Mouse (Mus musculus): ENCODE measurements at regions not wholly inside any gene's neighbourhood (a gene's known extent, or its start where the extent isn't known, plus 50 kb on each side); places are given as distances from the start of the nearest gene placed in this dataset.

DNA sequence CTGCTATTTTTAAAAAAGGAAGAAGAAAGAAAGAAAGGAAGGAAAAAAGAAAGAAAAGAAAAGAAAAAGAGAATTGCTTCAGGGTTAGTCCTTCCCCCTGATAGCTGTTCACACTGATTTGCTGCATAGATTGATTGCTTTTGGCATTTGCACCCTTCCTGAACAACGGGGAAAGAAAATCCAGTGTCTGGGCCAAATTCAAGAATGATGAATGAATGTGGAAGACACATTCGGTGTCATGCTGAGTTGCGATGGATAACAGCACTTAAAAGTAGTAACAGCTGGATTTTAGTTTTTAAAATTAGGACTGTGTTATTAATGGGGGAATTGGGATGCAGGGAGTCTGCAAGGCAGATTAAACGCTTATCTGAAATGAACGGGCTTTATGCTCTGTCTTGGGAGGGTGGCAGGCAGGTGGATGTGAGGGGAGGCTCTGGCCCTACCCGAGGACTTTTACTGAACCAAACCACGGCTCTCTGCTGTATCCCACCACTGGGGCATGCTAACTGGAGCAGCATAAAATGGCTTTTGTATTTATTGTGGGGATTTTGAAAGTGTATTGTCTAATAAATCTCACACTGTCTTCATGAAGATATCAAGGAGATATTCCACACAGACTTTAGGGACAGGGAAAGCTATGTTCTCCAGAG lies 114.4 kb downstream of the Lca5 start:
- 31% methylated on average over 7 of the region's 7 CpGs for WGBS
- peak; percentile 31; the same call in 1 of the 2 replicates for ATAC-seq (ENCODE audit: low FRiP score, low TSS enrichment)

DNA sequence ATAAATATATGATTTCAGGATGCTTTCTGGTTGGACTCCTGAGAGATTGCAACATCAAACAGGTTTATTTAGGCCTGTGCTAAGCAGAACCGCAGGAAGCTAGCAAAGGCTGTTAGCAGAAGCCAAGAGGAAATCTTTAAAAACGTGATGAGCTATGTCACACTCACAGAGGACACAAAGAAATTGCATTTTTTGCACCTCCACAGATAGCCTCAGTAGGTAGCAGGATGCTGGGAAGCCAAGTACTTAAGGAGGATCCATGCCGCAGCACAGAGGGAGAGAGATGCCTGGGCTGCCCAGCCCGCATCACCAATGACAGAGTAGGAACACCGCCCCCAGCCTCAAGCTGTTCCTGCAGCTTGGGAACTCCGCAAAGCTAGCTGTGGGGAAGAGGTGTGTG lies 115.0 kb downstream of the Lca5 start:
- Histone ChIP-seq H3K4me2 (replicated peaks; ENCODE audit: low read depth, low read length) (no peak overlapping the region), H3K27ac (ENCODE audit: low read length) (no peak overlapping the region; the same call in 1 of the 2 replicates), H3K36me3 (ENCODE audit: insufficient read depth, low read length) (no peaks in the 10 kb centered on the region), H3K9ac (replicated peaks; ENCODE audit: low read length) (no peak overlapping the region), H3K9me3 (ENCODE audit: low read length) (no peaks in the 10 kb centered on the region), H3K4me1 (ENCODE audit: insufficient read depth, low read length) (peaks cover 8% of the 10 kb centered on the region; the same call in 1 of the 2 replicates), H3K27me3 (ENCODE audit: insufficient read depth, low read length) (no peaks in the 10 kb centered on the region), H3K4me3 (ENCODE audit: low read length) (no peak overlapping the region)
- WGBS = 10% methylated on average over 6 of the region's 6 CpGs
- ATAC-seq (ENCODE audit: low FRiP score, low TSS enrichment) = no peak

More for the DNA sequence above, 114.4 kb downstream of the Lca5 start:
- Histone ChIP-seq H3K27me3 (ENCODE audit: insufficient read depth, low read length) (no peaks in the 10 kb centered on the region), H3K27ac (ENCODE audit: low read length) (no peak overlapping the region), H3K4me3 (ENCODE audit: low read length) (no peak overlapping the region), H3K4me2 (replicated peaks; ENCODE audit: low read depth, low read length) (no peak overlapping the region), H3K9ac (replicated peaks; ENCODE audit: low read length) (no peak overlapping the region), H3K4me1 (ENCODE audit: insufficient read depth, low read length) (peaks cover 8% of the 10 kb centered on the region; the same call in 1 of the 2 replicates), H3K36me3 (ENCODE audit: insufficient read depth, low read length) (no peaks in the 10 kb centered on the region), H3K9me3 (ENCODE audit: low read length) (no peaks in the 10 kb centered on the region)

DNA sequence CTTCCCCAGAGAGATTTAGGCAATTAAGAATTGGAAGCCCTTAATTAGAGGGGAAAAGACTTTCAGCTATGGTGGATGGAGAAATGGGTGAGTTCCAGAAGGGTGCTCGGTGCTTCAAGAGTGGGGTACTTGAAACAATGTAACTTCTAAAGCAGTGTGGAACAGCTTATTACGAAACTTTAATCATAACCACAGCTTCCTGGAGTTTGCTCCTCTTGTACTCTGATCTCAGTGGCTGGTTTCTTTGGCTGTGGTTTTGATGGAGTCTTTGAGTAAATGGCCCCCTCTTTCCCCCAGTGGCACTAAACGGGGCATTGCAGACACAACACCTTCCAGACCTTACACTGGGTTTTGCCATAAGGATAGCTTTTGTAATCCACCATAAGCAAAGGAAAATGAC lies 116.6 kb downstream of the Lca5 start:
- ATAC-seq (ENCODE audit: low FRiP score, low TSS enrichment) = no peak
- H3K4me3 ChIP-seq (ENCODE audit: low read length) = no peak overlapping the region
- H3K27me3 ChIP-seq (ENCODE audit: insufficient read depth, low read length) = no peaks in the 10 kb centered on the region
- no peaks in the 10 kb centered on the region for H3K36me3 ChIP-seq (ENCODE audit: insufficient read depth, low read length)
- no peak overlapping the region for H3K27ac ChIP-seq (ENCODE audit: low read length)
- H3K9me3 ChIP-seq (ENCODE audit: low read length) = no peaks in the 10 kb centered on the region
- peaks cover 12% of the 10 kb centered on the region; the same call in 1 of the 2 replicates for H3K4me1 ChIP-seq (ENCODE audit: insufficient read depth, low read length)
- no peak overlapping the region for H3K4me2 ChIP-seq (replicated peaks; ENCODE audit: low read depth, low read length)
- H3K9ac ChIP-seq (replicated peaks; ENCODE audit: low read length) = no peak overlapping the region
- WGBS = 89% methylated on average over 3 of the region's 3 CpGs

DNA sequence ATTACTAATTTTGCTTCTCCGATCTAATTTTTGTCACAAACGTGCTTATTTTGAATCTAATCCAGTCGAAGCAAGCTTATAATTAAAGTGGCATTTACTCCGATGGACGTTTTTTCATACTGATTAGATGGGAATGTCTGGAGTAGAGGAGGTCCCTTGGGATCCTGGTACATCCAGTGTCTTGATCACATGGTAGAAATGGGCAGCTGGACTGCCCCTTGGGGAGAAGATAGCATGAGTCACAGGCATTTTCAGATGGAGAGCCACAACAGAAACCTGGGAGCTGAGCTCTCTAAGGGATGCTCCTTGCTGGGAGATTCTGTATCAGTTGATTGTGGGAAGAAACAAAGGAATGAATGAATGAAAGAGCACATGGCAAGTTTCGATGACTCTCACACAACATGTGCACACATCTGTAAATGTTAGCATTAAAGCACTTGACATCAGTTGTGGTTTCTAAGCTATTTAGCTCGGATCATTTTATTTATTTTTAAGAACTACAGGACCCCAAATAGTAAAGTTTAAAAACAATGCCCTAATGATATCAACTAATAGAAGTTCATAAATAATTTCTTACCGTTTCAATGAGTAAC lies 117.8 kb downstream of the Lca5 start:
- WGBS = 88% methylated on average over 8 of the region's 8 CpGs
- Histone ChIP-seq H3K36me3 (ENCODE audit: insufficient read depth, low read length) (no peaks in the 10 kb centered on the region), H3K27me3 (ENCODE audit: insufficient read depth, low read length) (no peaks in the 10 kb centered on the region), H3K9ac (replicated peaks; ENCODE audit: low read length) (no peak overlapping the region), H3K4me2 (replicated peaks; ENCODE audit: low read depth, low read length) (no peak overlapping the region), H3K27ac (ENCODE audit: low read length) (no peak overlapping the region), H3K4me3 (ENCODE audit: low read length) (no peak overlapping the region), H3K4me1 (ENCODE audit: insufficient read depth, low read length) (peaks cover 10% of the 10 kb centered on the region; the same call in 1 of the 2 replicates), H3K9me3 (ENCODE audit: low read length) (no peaks in the 10 kb centered on the region)
- ATAC-seq (ENCODE audit: low FRiP score, low TSS enrichment) = no peak

DNA sequence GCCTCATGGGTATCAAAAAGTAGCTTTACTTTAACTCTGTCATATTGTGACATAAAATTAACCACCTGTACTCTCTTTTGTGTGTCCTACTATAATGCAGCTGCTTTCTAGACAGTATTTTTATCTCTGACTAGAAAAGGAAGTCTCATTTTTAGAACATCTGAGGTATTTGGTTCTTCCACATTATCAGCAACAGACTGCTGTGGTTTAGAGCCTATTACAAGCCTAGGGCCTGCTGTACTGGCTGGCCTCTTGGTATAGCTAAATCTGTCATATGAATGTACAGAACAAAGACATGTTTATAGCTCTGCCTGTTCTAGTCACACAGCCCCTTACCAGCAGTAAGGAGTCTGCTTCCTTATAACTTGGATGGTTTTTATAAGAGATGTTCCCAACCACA lies 119.1 kb downstream of the Lca5 start:
- H3K4me3 ChIP-seq (ENCODE audit: low read length) = no peak overlapping the region
- H3K27ac ChIP-seq (ENCODE audit: low read length) = no peak overlapping the region
- no peak overlapping the region for H3K9ac ChIP-seq (replicated peaks; ENCODE audit: low read length)
- no peaks in the 10 kb centered on the region for H3K27me3 ChIP-seq (ENCODE audit: insufficient read depth, low read length)
- no peak overlapping the region for H3K4me2 ChIP-seq (replicated peaks; ENCODE audit: low read depth, low read length)
- H3K9me3 ChIP-seq (ENCODE audit: low read length) = no peaks in the 10 kb centered on the region
- no peaks in the 10 kb centered on the region for H3K36me3 ChIP-seq (ENCODE audit: insufficient read depth, low read length)
- ATAC-seq (ENCODE audit: low FRiP score, low TSS enrichment) = no peak
- peaks cover 11% of the 10 kb centered on the region; the same call in 1 of the 2 replicates for H3K4me1 ChIP-seq (ENCODE audit: insufficient read depth, low read length)

DNA sequence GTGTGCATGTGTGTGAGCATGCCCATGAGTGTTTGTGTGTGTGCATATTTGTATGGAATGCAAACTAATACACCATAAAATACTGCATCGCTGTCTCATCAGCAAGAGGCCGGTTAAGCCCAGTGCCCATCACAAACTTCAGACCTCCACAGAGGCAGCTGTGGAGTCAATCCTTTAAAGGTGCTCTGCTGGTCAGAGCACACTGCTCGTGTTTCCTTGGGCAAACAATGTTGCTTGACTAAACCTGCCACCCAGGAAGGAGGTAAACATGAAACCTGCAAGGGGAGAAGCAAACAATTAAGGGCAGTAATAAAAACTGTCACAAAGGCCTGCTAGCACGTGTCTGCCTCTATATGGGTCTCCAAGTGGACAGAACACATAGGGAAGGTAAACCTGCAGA lies 120.1 kb downstream of the Lca5 start:
- Histone ChIP-seq H3K9ac (replicated peaks; ENCODE audit: low read length) (no peak overlapping the region), H3K9me3 (ENCODE audit: low read length) (no peaks in the 10 kb centered on the region), H3K27ac (ENCODE audit: low read length) (no peak overlapping the region), H3K36me3 (ENCODE audit: insufficient read depth, low read length) (no peaks in the 10 kb centered on the region), H3K4me1 (ENCODE audit: insufficient read depth, low read length) (peaks cover 14% of the 10 kb centered on the region; the same call in 1 of the 2 replicates), H3K4me3 (ENCODE audit: low read length) (no peak overlapping the region), H3K4me2 (replicated peaks; ENCODE audit: low read depth, low read length) (no peak overlapping the region), H3K27me3 (ENCODE audit: insufficient read depth, low read length) (no peaks in the 10 kb centered on the region)
- ATAC-seq (ENCODE audit: low FRiP score, low TSS enrichment) = peak; percentile 89
- WGBS = 31% methylated on average over 4 of the region's 4 CpGs

DNA sequence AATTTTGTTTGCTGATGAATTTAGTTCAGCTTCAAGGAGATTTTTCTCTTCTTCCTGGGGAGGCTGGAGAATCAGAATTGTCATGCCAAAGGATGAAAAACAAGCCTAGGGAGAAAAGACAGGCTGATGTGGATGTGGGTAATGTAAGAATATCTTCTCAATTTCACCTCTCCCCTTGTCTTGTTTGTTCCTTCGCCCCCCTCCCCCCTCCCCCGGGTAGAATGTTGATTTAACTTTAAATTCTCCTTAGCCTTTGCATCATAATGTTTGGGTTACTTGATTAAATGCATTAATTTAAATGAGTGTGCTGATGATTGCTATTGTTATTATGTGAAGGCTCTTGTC lies 124.1 kb downstream of the Lca5 start:
- 23% methylated on average over 2 of the region's 2 CpGs for WGBS

DNA sequence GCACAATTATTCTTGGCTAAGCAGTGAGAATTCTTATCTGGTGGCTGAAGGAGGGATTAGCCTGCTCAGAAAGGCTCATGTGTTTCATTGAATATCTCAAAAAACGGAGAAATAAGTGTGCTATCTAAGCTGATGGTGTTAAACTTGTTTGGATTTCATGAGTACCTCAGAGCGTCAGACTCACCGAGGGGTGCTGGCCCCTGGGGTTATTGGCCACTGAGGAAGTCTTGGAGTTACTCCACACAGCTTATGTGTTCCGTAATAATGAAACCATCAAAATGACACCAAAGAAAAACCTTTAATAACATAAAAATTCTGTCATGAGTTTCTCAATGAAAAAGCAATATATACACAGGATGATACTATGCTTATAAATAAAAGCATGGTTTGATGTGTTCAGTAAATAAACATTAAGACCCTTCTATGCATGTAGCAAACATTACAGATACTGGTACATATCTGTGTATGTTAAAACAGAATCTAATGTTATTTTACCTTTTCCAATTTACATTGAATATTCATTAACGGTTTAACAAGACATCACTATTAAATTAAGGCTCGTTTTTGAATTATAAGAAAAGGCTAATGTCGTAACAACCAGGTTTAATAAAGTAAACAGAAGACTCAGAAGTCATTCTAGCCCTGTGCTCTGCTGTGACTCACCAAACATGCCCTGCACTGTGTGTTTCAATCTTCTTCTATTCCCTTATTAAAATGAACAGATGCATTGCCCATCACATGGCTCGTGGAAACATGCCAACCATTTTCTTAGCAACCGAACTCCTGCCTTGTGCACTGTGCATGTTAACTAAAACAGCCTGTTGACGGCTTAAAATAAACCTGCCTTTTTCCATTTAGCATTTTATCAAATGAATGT lies 124.7 kb downstream of the Lca5 start:
- H3K36me3 ChIP-seq (ENCODE audit: insufficient read depth, low read length) = no peaks in the 10 kb centered on the region
- no peaks in the 10 kb centered on the region for H3K9me3 ChIP-seq (ENCODE audit: low read length)
- H3K4me3 ChIP-seq (ENCODE audit: low read length) = no peak overlapping the region
- H3K9ac ChIP-seq (replicated peaks; ENCODE audit: low read length) = no peak overlapping the region
- H3K4me2 ChIP-seq (replicated peaks; ENCODE audit: low read depth, low read length) = no peak overlapping the region
- H3K4me1 ChIP-seq (ENCODE audit: insufficient read depth, low read length) = peaks cover 15% of the 10 kb centered on the region; the same call in 1 of the 2 replicates
- H3K27me3 ChIP-seq (ENCODE audit: insufficient read depth, low read length) = no peaks in the 10 kb centered on the region
- no peak overlapping the region for H3K27ac ChIP-seq (ENCODE audit: low read length)
- WGBS = 53% methylated on average over 10 of the region's 10 CpGs
- ATAC-seq (ENCODE audit: low FRiP score, low TSS enrichment) = no peak

More for the DNA sequence above, 124.1 kb downstream of the Lca5 start:
- Histone ChIP-seq H3K27me3 (ENCODE audit: insufficient read depth, low read length) (no peaks in the 10 kb centered on the region), H3K9ac (replicated peaks; ENCODE audit: low read length) (no peak overlapping the region), H3K4me1 (ENCODE audit: insufficient read depth, low read length) (peaks cover 15% of the 10 kb centered on the region; the same call in 1 of the 2 replicates), H3K27ac (ENCODE audit: low read length) (no peak overlapping the region), H3K36me3 (ENCODE audit: insufficient read depth, low read length) (no peaks in the 10 kb centered on the region), H3K9me3 (ENCODE audit: low read length) (no peaks in the 10 kb centered on the region), H3K4me3 (ENCODE audit: low read length) (no peak overlapping the region), H3K4me2 (replicated peaks; ENCODE audit: low read depth, low read length) (no peak overlapping the region)
- no peak for ATAC-seq (ENCODE audit: low FRiP score, low TSS enrichment)

DNA sequence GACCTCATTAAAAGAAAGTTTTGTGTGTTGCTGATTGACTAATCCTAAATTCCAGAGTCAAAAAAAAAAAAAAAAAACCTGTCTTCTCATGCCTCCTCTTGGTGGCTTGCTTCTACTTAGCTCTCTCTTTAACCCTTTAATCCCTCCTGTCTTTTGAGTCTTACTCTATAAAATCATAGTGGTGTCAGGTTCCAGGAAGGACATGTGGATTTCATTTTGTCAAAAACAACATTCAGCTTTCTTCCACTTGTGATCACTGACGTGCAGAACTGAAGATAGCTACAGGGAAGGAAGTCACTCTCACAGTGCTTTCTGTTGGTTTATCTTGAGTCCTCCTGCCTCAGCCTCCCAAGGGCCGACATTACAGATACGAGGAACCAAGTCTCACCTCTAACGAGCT lies 132.2 kb downstream of the Lca5 start:
- peaks cover 13% of the 10 kb centered on the region; the same call in 1 of the 2 replicates for H3K4me1 ChIP-seq (ENCODE audit: insufficient read depth, low read length)
- no peaks in the 10 kb centered on the region for H3K9me3 ChIP-seq (ENCODE audit: low read length)
- no peaks in the 10 kb centered on the region for H3K27me3 ChIP-seq (ENCODE audit: insufficient read depth, low read length)
- no peak for ATAC-seq (ENCODE audit: low FRiP score, low TSS enrichment)
- no peak overlapping the region for H3K4me2 ChIP-seq (replicated peaks; ENCODE audit: low read depth, low read length)
- 72% methylated on average over 4 of the region's 4 CpGs for WGBS
- no peak overlapping the region for H3K9ac ChIP-seq (replicated peaks; ENCODE audit: low read length)
- no peaks in the 10 kb centered on the region for H3K36me3 ChIP-seq (ENCODE audit: insufficient read depth, low read length)
- H3K27ac ChIP-seq (ENCODE audit: low read length) = no peak overlapping the region
- H3K4me3 ChIP-seq (ENCODE audit: low read length) = no peak overlapping the region
